Mouse (Mus musculus): ENCODE results near the gene Gprc5d.

Gprc5d gene

GRCm38 (mm10) chr6:135118183-135118582, at the start of gene Gprc5d:
Gprc5d (minus strand) TSS chr6:135118283.
- DNase-seq (ENCODE audit: low spot score), result no peak

GRCm38 (mm10) chr6:135166712-135167111, 48.6 kb upstream of the Gprc5d start:
- DNase-seq (ENCODE audit: low spot score), result peak; percentile 67

GRCm38 (mm10) chr6:135166262-135166661, 48.2 kb upstream of the Gprc5d start:
- DNase-seq (ENCODE audit: low spot score), result peak; percentile 56

- DNase-seq (ENCODE audit: low spot score), result peak; percentile 87
These were observed 47.6 kb upstream of the Gprc5d start for GRCm38 (mm10) chr6:135165706-135166105.

- no peak for DNase-seq (ENCODE audit: low spot score)
These were observed 47.1 kb upstream of the Gprc5d start for GRCm38 (mm10) chr6:135165191-135165590.

- DNase-seq (ENCODE audit: low spot score), result no peak
These were observed 44.8 kb upstream of the Gprc5d start for GRCm38 (mm10) chr6:135162861-135163260.

- DNase-seq (ENCODE audit: low spot score), result no peak
These were observed 44.2 kb upstream of the Gprc5d start for GRCm38 (mm10) chr6:135162311-135162710.

GRCm38 (mm10) chr6:135161356-135161755, 43.3 kb upstream of the Gprc5d start:
- no peak for DNase-seq (ENCODE audit: low spot score)

GRCm38 (mm10) chr6:135158509-135158908, 40.4 kb upstream of the Gprc5d start:
- no peak for DNase-seq (ENCODE audit: low spot score)

GRCm38 (mm10) chr6:135157496-135157895, 39.4 kb upstream of the Gprc5d start:
- DNase-seq (ENCODE audit: low spot score), result no peak

- no peak for DNase-seq (ENCODE audit: low spot score)
These were observed 38.5 kb upstream of the Gprc5d start for GRCm38 (mm10) chr6:135156597-135156996.

GRCm38 (mm10) chr6:135153719-135154118, 35.6 kb upstream of the Gprc5d start:
- DNase-seq (ENCODE audit: low spot score), result no peak

- no peak for DNase-seq (ENCODE audit: low spot score)
These were observed 32.2 kb upstream of the Gprc5d start for GRCm38 (mm10) chr6:135150311-135150710.

- no peak for DNase-seq (ENCODE audit: low spot score)
These were observed 31.6 kb upstream of the Gprc5d start for GRCm38 (mm10) chr6:135149722-135150121.

- no peak for DNase-seq (ENCODE audit: low spot score)
These were observed 31.1 kb upstream of the Gprc5d start for GRCm38 (mm10) chr6:135149175-135149574.

GRCm38 (mm10) chr6:135148506-135148905, 30.4 kb upstream of the Gprc5d start:
- no peak for DNase-seq (ENCODE audit: low spot score)

GRCm38 (mm10) chr6:135145976-135146375, 27.9 kb upstream of the Gprc5d start:
- DNase-seq (ENCODE audit: low spot score), result no peak

GRCm38 (mm10) chr6:135144516-135144915, 26.4 kb upstream of the Gprc5d start:
- no peak for DNase-seq (ENCODE audit: low spot score)

- no peak for DNase-seq (ENCODE audit: low spot score)
These were observed 25.1 kb upstream of the Gprc5d start for GRCm38 (mm10) chr6:135143151-135143550.

- DNase-seq (ENCODE audit: low spot score), result peak; percentile 44
These were observed 23.5 kb upstream of the Gprc5d start for GRCm38 (mm10) chr6:135141451-135142147.

- no peak for DNase-seq (ENCODE audit: low spot score)
These were observed 20.7 kb upstream of the Gprc5d start for GRCm38 (mm10) chr6:135138746-135139145.

- DNase-seq (ENCODE audit: low spot score), result no peak
These were observed 20.1 kb upstream of the Gprc5d start for GRCm38 (mm10) chr6:135138207-135138606.

GRCm38 (mm10) chr6:135137736-135138135, 19.7 kb upstream of the Gprc5d start:
- DNase-seq (ENCODE audit: low spot score), result no peak
